Mouse (Mus musculus): Measurements from ENCODE around the gene Cd164l2. TPM values are rescaled to one million over a fixed set of nuclear protein-coding genes. Genes with fewer than 3 reads are reported as not detected.

Gene Cd164l2
- not detected for total RNA-seq (2022)

- DNase-seq (ENCODE audit: low spot score) = no peak
Measured at GRCm38 (mm10) chr4:133211751-133212561, at the start of gene Cd164l2, which contains the start of gene Gpr3. TSS of gene Cd164l2 (plus strand) at chr4:133212131. TSS of gene Gpr3 (minus strand) at chr4:133212536.

GRCm38 (mm10) chr4:133162196-133162595 lies 49.7 kb upstream of the Cd164l2 start:
- no peak for DNase-seq (ENCODE audit: low spot score)

GRCm38 (mm10) chr4:133166773-133167172 lies 45.2 kb upstream of the Cd164l2 start:
- no peak for DNase-seq (ENCODE audit: low spot score)

- peak; percentile 82 for DNase-seq (ENCODE audit: low spot score)
Measured at GRCm38 (mm10) chr4:133169237-133170055, 42.5 kb upstream of the Cd164l2 start.

- no peak for DNase-seq (ENCODE audit: low spot score)
Measured at GRCm38 (mm10) chr4:133170056-133170524, 41.8 kb upstream of the Cd164l2 start.

- no peak for DNase-seq (ENCODE audit: low spot score)
Measured at GRCm38 (mm10) chr4:133170616-133171015, 41.3 kb upstream of the Cd164l2 start.

- DNase-seq (ENCODE audit: low spot score) = no peak
Measured at GRCm38 (mm10) chr4:133172451-133172850, 39.5 kb upstream of the Cd164l2 start.

GRCm38 (mm10) chr4:133174361-133174760 lies 37.6 kb upstream of the Cd164l2 start:
- peak; percentile 91 for DNase-seq (ENCODE audit: low spot score)

- DNase-seq (ENCODE audit: low spot score) = no peak
Measured at GRCm38 (mm10) chr4:133175274-133175673, 36.7 kb upstream of the Cd164l2 start.

- no peak for DNase-seq (ENCODE audit: low spot score)
Measured at GRCm38 (mm10) chr4:133175998-133176760, 35.8 kb upstream of the Cd164l2 start.

- no peak for DNase-seq (ENCODE audit: low spot score)
Measured at GRCm38 (mm10) chr4:133176761-133177403, 35.0 kb upstream of the Cd164l2 start.

- DNase-seq (ENCODE audit: low spot score) = no peak
Measured at GRCm38 (mm10) chr4:133178305-133178704, 33.6 kb upstream of the Cd164l2 start.

- no peak for DNase-seq (ENCODE audit: low spot score)
Measured at GRCm38 (mm10) chr4:133179258-133179657, 32.7 kb upstream of the Cd164l2 start.

GRCm38 (mm10) chr4:133182439-133183033 lies 29.4 kb upstream of the Cd164l2 start:
- no peak for DNase-seq (ENCODE audit: low spot score)

GRCm38 (mm10) chr4:133184031-133184897 lies 27.7 kb upstream of the Cd164l2 start:
- no peak for DNase-seq (ENCODE audit: low spot score)

- peak; percentile 75 for DNase-seq (ENCODE audit: low spot score)
Measured at GRCm38 (mm10) chr4:133184898-133185665, 26.8 kb upstream of the Cd164l2 start.

- DNase-seq (ENCODE audit: low spot score) = no peak
Measured at GRCm38 (mm10) chr4:133185893-133186292, 26.0 kb upstream of the Cd164l2 start.

- no peak for DNase-seq (ENCODE audit: low spot score)
Measured at GRCm38 (mm10) chr4:133186856-133187255, 25.1 kb upstream of the Cd164l2 start.

- DNase-seq (ENCODE audit: low spot score) = no peak
Measured at GRCm38 (mm10) chr4:133189396-133189795, 22.5 kb upstream of the Cd164l2 start.
